Mouse (Mus musculus): ENCODE measurements around the gene Slc40a1. TPM values are rescaled to one million over a fixed set of nuclear protein-coding genes. Genes with fewer than 3 reads are reported as not detected.

The Slc40a1 gene
- polyA plus RNA-seq, 1 experiment from 2014 or later, result 18.0 TPM

DNA sequence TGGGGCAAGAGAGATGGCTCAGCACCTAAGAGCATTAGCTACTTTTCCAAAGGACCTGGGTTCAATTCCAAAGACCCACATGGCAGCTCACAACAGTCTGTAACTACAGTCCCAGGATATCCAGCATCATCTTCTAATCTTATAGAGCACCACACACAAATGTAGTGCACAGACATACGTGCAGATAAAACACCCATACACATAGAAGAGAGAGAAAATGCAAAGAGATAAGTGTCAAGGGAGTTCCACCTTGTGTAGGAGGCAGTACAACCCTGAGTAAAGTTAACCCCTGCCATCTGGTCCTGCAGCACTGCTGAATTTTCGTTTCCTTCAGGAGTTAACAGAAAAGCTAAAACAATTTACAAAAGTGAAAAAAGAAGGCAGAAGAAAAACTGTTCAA is 50.7 kb downstream of the Slc40a1 start:
- Histone ChIP-seq H3K4me3 (ENCODE audit: low read length) (no peak overlapping the region), H3K9ac (ENCODE audit: low read length) (no peak overlapping the region), H3K9me3 (replicated peaks; ENCODE audit: control insufficient read depth, low read length) (no peaks in the 10 kb centered on the region), H3K27me3 (ENCODE audit: control insufficient read depth, insufficient read depth, low read length) (no peaks in the 10 kb centered on the region), H3K4me2 (ENCODE audit: low read depth, low read length) (no peak overlapping the region), H3K27ac (ENCODE audit: low read length) (no peak overlapping the region), H3K36me3 (ENCODE audit: control insufficient read depth, insufficient read depth) (no peaks in the 10 kb centered on the region), H3K4me1 (ENCODE audit: control insufficient read depth, insufficient read depth, low read length) (no peaks in the 10 kb centered on the region)
- 55% methylated on average over 2 of the region's 2 CpGs for WGBS
- ATAC-seq (replicated peaks; ENCODE audit: extremely low read depth, insufficient read depth, low FRiP score), result no peak

DNA sequence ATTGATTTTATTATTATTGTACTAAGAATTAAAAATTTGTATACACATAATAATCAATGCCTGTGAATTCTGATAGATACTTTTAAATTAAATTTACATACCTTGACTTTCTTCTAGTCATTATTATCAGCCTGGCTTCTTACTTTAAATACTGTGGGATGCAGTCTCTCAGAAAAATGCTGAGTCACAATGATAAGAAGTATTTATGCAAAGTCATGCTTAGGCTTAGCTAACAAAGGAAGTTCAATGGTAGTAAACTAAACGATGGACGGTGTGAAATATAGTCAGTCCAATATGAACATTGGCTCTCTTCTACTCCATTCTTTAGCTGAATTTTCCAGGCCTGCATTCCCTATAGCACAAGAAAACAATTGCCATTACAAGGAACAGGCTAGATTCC is 53.1 kb downstream of the Slc40a1 start:
- H3K36me3 ChIP-seq (ENCODE audit: control insufficient read depth, insufficient read depth), result no peaks in the 10 kb centered on the region
- ATAC-seq (replicated peaks; ENCODE audit: extremely low read depth, insufficient read depth, low FRiP score), result no peak
- WGBS, result 73% methylated on average over 2 of the region's 2 CpGs
- H3K4me1 ChIP-seq (ENCODE audit: control insufficient read depth, insufficient read depth, low read length), result 0 out of 2 replicates have a peak, but pooled peaks cover 2% of the 10 kb centered on the region
- no peak overlapping the region for H3K4me3 ChIP-seq (ENCODE audit: low read length)
- no peak overlapping the region for H3K27ac ChIP-seq (ENCODE audit: low read length)
- H3K27me3 ChIP-seq (ENCODE audit: control insufficient read depth, insufficient read depth, low read length), result no peaks in the 10 kb centered on the region
- no peaks in the 10 kb centered on the region for H3K9me3 ChIP-seq (replicated peaks; ENCODE audit: control insufficient read depth, low read length)
- no peak overlapping the region for H3K4me2 ChIP-seq (ENCODE audit: low read depth, low read length)
- no peak overlapping the region for H3K9ac ChIP-seq (ENCODE audit: low read length)

- ATAC-seq (replicated peaks; ENCODE audit: extremely low read depth, insufficient read depth, low FRiP score), result no peak
- Histone ChIP-seq H3K4me2 (ENCODE audit: low read depth, low read length) (no peak overlapping the region), H3K27ac (ENCODE audit: low read length) (0 out of 2 replicates have a peak overlapping the region, but pooled peaks have one; percentile 16), H3K9me3 (replicated peaks; ENCODE audit: control insufficient read depth, low read length) (no peaks in the 10 kb centered on the region), H3K36me3 (ENCODE audit: control insufficient read depth, insufficient read depth) (no peaks in the 10 kb centered on the region), H3K9ac (ENCODE audit: low read length) (no peak overlapping the region), H3K4me3 (ENCODE audit: low read length) (no peak overlapping the region), H3K4me1 (ENCODE audit: control insufficient read depth, insufficient read depth, low read length) (peaks cover 20% of the 10 kb centered on the region), H3K27me3 (ENCODE audit: control insufficient read depth, insufficient read depth, low read length) (no peaks in the 10 kb centered on the region)
- 53% methylated on average over 3 of the region's 3 CpGs for WGBS
Measured at GRCm38 (mm10) chr1:45868479-45869137, 57.7 kb downstream of the Slc40a1 start.

DNA sequence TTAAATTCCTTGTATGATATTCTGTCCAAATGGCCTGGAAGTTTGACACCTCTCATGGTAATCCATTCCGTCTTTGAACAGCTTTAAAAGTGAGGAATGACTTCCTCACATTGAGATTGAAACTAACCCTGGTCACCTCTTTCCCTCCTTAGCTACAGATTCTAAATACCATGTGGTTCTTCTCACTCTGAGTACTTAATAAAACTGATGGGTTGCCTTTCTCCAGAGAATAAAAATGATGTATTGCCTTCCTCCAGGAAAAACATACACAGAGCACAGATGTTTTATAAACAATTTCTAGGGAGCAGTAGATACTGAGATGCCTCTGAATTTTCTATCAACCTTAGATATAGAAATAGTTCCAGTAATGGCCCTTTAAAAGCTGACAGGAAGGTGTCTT is 58.3 kb downstream of the Slc40a1 start:
- H3K9me3 ChIP-seq (replicated peaks; ENCODE audit: control insufficient read depth, low read length), result 0 out of 2 replicates have a peak, but pooled peaks cover 2% of the 10 kb centered on the region
- H3K27me3 ChIP-seq (ENCODE audit: control insufficient read depth, insufficient read depth, low read length), result no peaks in the 10 kb centered on the region
- no peak overlapping the region for H3K4me3 ChIP-seq (ENCODE audit: low read length)
- H3K4me2 ChIP-seq (ENCODE audit: low read depth, low read length), result no peak overlapping the region
- no peak for ATAC-seq (replicated peaks; ENCODE audit: extremely low read depth, insufficient read depth, low FRiP score)
- no peak overlapping the region for H3K9ac ChIP-seq (ENCODE audit: low read length)
- H3K4me1 ChIP-seq (ENCODE audit: control insufficient read depth, insufficient read depth, low read length), result peaks cover 20% of the 10 kb centered on the region
- no peaks in the 10 kb centered on the region for H3K36me3 ChIP-seq (ENCODE audit: control insufficient read depth, insufficient read depth)
- 66% methylated on average over 1 of the region's 1 CpGs for WGBS
- H3K27ac ChIP-seq (ENCODE audit: low read length), result no peak overlapping the region

GRCm38 (mm10) chr1:45866288-45867018 is 59.9 kb downstream of the Slc40a1 start:
- no peaks in the 10 kb centered on the region for H3K36me3 ChIP-seq (ENCODE audit: control insufficient read depth, insufficient read depth)
- no peak overlapping the region for H3K4me3 ChIP-seq (ENCODE audit: low read length)
- H3K27me3 ChIP-seq (ENCODE audit: control insufficient read depth, insufficient read depth, low read length), result no peaks in the 10 kb centered on the region
- H3K27ac ChIP-seq (ENCODE audit: low read length), result no peak overlapping the region; the same call in 1 of the 2 replicates
- 0 out of 2 replicates have a peak, but pooled peaks cover 3% of the 10 kb centered on the region for H3K9me3 ChIP-seq (replicated peaks; ENCODE audit: control insufficient read depth, low read length)
- H3K4me1 ChIP-seq (ENCODE audit: control insufficient read depth, insufficient read depth, low read length), result peaks cover 20% of the 10 kb centered on the region
- H3K4me2 ChIP-seq (ENCODE audit: low read depth, low read length), result no peak overlapping the region
- ATAC-seq (replicated peaks; ENCODE audit: extremely low read depth, insufficient read depth, low FRiP score), result no peak; the same call in 1 of the 2 replicates
- H3K9ac ChIP-seq (ENCODE audit: low read length), result no peak overlapping the region
- WGBS, result 60% methylated on average over 3 of the region's 3 CpGs

- Histone ChIP-seq H3K4me1 (ENCODE audit: control insufficient read depth, insufficient read depth, low read length) (peaks cover 20% of the 10 kb centered on the region), H3K36me3 (ENCODE audit: control insufficient read depth, insufficient read depth) (no peaks in the 10 kb centered on the region), H3K4me3 (ENCODE audit: low read length) (no peak overlapping the region), H3K9ac (ENCODE audit: low read length) (no peak overlapping the region), H3K4me2 (ENCODE audit: low read depth, low read length) (no peak overlapping the region), H3K27ac (ENCODE audit: low read length) (no peak overlapping the region; the same call in 1 of the 2 replicates), H3K9me3 (replicated peaks; ENCODE audit: control insufficient read depth, low read length) (0 out of 2 replicates have a peak, but pooled peaks cover 3% of the 10 kb centered on the region), H3K27me3 (ENCODE audit: control insufficient read depth, insufficient read depth, low read length) (no peaks in the 10 kb centered on the region)
- ATAC-seq (replicated peaks; ENCODE audit: extremely low read depth, insufficient read depth, low FRiP score), result no peak
- WGBS, result 51% methylated on average over 5 of the region's 5 CpGs
Measured at GRCm38 (mm10) chr1:45865727-45866126, 60.6 kb downstream of the Slc40a1 start.

- WGBS, result 19% methylated on average over 1 of the region's 1 CpGs
- 0 out of 2 replicates have a peak, but pooled peaks cover 3% of the 10 kb centered on the region for H3K9me3 ChIP-seq (replicated peaks; ENCODE audit: control insufficient read depth, low read length)
- H3K27ac ChIP-seq (ENCODE audit: low read length), result peak overlapping the region; percentile 59
- no peak overlapping the region for H3K4me3 ChIP-seq (ENCODE audit: low read length)
- H3K4me1 ChIP-seq (ENCODE audit: control insufficient read depth, insufficient read depth, low read length), result peaks cover 20% of the 10 kb centered on the region
- H3K4me2 ChIP-seq (ENCODE audit: low read depth, low read length), result no peak overlapping the region
- ATAC-seq (replicated peaks; ENCODE audit: extremely low read depth, insufficient read depth, low FRiP score), result no peak
- H3K36me3 ChIP-seq (ENCODE audit: control insufficient read depth, insufficient read depth), result no peaks in the 10 kb centered on the region
- no peak overlapping the region for H3K9ac ChIP-seq (ENCODE audit: low read length)
- no peaks in the 10 kb centered on the region for H3K27me3 ChIP-seq (ENCODE audit: control insufficient read depth, insufficient read depth, low read length)
Measured at GRCm38 (mm10) chr1:45865316-45865715, 61.0 kb downstream of the Slc40a1 start.

DNA sequence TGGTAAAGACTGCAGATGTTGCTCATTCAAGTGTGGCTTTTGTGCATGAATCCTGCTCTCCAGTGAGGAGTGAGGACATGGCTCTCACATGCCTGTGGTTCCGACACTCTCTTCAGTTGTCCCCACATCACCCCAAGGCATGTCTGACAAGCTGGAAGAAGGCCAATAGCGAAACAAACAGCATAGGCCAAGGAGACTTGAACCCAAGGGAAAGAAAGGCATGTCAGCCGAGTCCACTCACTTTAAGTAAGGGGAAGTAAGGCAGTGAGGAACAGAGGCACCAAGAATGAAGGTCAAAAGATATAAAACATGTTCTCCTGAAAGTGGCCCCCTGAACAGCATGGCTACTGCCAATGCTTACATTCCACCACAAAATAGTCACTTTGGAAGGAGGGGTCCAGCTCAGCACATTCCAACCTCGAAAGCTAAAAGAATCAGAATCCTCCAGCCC is 61.7 kb downstream of the Slc40a1 start:
- 0 out of 2 replicates have a peak, but pooled peaks cover 3% of the 10 kb centered on the region for H3K9me3 ChIP-seq (replicated peaks; ENCODE audit: control insufficient read depth, low read length)
- WGBS, result 23% methylated on average over 4 of the region's 4 CpGs
- no peaks in the 10 kb centered on the region for H3K27me3 ChIP-seq (ENCODE audit: control insufficient read depth, insufficient read depth, low read length)
- peak overlapping the region; percentile 25; the same call in 1 of the 2 replicates for H3K27ac ChIP-seq (ENCODE audit: low read length)
- H3K9ac ChIP-seq (ENCODE audit: low read length), result no peak overlapping the region
- no peak overlapping the region for H3K4me3 ChIP-seq (ENCODE audit: low read length)
- H3K4me2 ChIP-seq (ENCODE audit: low read depth, low read length), result no peak overlapping the region
- no peaks in the 10 kb centered on the region for H3K36me3 ChIP-seq (ENCODE audit: control insufficient read depth, insufficient read depth)
- ATAC-seq (replicated peaks; ENCODE audit: extremely low read depth, insufficient read depth, low FRiP score), result no peak; the same call in 1 of the 2 replicates
- peaks cover 25% of the 10 kb centered on the region for H3K4me1 ChIP-seq (ENCODE audit: control insufficient read depth, insufficient read depth, low read length)

DNA sequence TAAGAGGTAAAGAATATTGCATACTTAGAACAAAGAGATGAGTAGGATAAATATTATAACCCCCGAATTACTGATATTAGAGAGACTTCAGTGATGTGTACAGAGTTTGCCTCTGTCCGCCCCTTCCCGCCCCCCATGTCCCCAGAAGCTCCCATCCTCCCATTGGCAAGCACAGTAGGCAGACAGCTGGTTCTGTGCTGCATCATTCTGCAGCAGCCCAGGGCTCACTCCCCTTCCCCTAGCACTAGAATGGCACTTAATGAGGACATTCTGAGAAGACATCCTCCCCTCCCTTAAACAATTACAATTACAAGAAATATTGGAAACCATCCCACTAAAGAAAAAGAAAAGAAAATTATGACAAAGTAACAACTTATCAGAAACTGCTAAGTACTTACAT is 62.7 kb downstream of the Slc40a1 start:
- Histone ChIP-seq H3K27me3 (ENCODE audit: control insufficient read depth, insufficient read depth, low read length) (no peaks in the 10 kb centered on the region), H3K27ac (ENCODE audit: low read length) (no peak overlapping the region), H3K4me2 (ENCODE audit: low read depth, low read length) (no peak overlapping the region), H3K4me1 (ENCODE audit: control insufficient read depth, insufficient read depth, low read length) (peaks cover 23% of the 10 kb centered on the region), H3K4me3 (ENCODE audit: low read length) (no peak overlapping the region), H3K9me3 (replicated peaks; ENCODE audit: control insufficient read depth, low read length) (0 out of 2 replicates have a peak, but pooled peaks cover 3% of the 10 kb centered on the region), H3K36me3 (ENCODE audit: control insufficient read depth, insufficient read depth) (no peaks in the 10 kb centered on the region), H3K9ac (ENCODE audit: low read length) (no peak overlapping the region)
- 93% methylated on average over 3 of the region's 3 CpGs for WGBS
- no peak for ATAC-seq (replicated peaks; ENCODE audit: extremely low read depth, insufficient read depth, low FRiP score)
